11 mouse cellular contexts compared by ENCODE assay signal in the genomic region with DNA sequence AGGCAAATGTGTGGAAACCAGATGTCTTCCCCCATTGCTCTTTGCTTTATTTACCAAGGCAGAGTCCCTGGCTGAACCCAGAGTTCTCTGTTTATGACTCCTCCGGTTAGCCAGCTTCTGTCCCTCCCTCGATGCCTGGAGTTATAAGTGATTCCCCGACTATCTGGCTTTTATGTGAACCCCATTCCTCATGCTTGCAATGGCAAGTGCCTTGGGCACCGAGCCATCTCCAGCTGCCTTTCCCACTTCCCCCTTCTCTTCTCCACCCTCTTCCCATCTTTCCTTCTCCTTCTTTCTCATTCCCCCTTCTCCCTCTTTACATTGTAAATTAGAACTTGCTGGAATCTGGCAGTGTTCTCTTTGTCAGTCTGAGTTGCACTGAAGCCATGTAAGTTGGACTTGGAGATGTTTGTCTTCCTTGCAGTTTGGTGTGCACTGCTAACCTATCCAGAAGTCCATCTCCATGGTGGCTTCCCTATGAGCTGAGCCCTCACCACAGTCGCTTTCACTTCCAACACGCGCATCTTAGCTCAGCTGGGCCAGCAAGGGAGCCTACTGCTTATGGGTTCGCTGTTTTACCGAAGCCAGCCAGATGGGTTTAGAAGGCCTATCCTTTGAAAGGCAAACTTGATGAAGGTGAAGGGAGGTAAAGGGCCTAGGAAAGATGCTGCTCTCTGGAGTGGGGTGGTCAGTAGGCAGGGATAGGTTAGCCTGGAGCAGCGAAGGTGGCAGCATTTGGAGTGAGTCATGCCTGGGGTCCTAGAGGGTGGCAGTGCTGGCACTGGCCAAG. TPM values are rescaled to one million over a fixed set of nuclear protein-coding genes. Genes with fewer than 3 reads are reported as not detected.
DNase-seq lines count a peak whose midpoint lies in the region; ATAC-seq and TF ChIP-seq lines count a peak whose summit lies in the region.
"Had no signal": no experiment of that assay in that cellular context is flagged by ENCODE, and none has a peak within 500 bp of the region (broad histone marks: within the 10 kb centered on the region; RNA-seq: fewer than 3 reads in every experiment).

No protein-coding gene starts in this region.

- H3K36me3 ChIP-seq in embryonic facial prominence, embryonic 14.5 days (ENCODE audit: control insufficient read depth, insufficient read depth, low read length) = peaks cover 26% of the 10 kb centered on the region
- peaks cover 89% of the 10 kb centered on the region for H3K36me3 ChIP-seq in liver, embryonic 13.5 days
- peaks cover 12% of the 10 kb centered on the region for H3K36me3 ChIP-seq in intestine, postnatal 0 days (ENCODE audit: control insufficient read depth, insufficient read depth)
- H3K36me3 ChIP-seq in midbrain, embryonic 13.5 days = peaks cover 58% of the 10 kb centered on the region

- no peak for TF ChIP-seq CTCF in intestine, postnatal 0 days (IDR thresholded peaks at IDR 0.05; ENCODE audit: low read depth)

- H3K27me3 ChIP-seq in embryonic facial prominence, embryonic 14.5 days (replicated peaks; ENCODE audit: control insufficient read depth, insufficient read depth, low read length) = no peaks in the 10 kb centered on the region
- H3K27me3 ChIP-seq in liver, embryonic 13.5 days = no peaks in the 10 kb centered on the region
- no peaks in the 10 kb centered on the region for H3K27me3 ChIP-seq in intestine, postnatal 0 days (replicated peaks; ENCODE audit: control insufficient read depth, insufficient read depth, low read length)
- H3K27me3 ChIP-seq in midbrain, embryonic 13.5 days = no peaks in the 10 kb centered on the region
- H3K27me3 ChIP-seq: heart, embryonic 13.5 days had no signal

- no peaks in the 10 kb centered on the region for H3K9me3 ChIP-seq in embryonic facial prominence, embryonic 14.5 days (ENCODE audit: control insufficient read depth, low read length)
- H3K9me3 ChIP-seq in liver, embryonic 13.5 days (replicated peaks) = no peaks in the 10 kb centered on the region
- H3K9me3 ChIP-seq in intestine, postnatal 0 days (ENCODE audit: control insufficient read depth) = no peaks in the 10 kb centered on the region
- no peaks in the 10 kb centered on the region for H3K9me3 ChIP-seq in midbrain, embryonic 13.5 days
- H3K9me3 ChIP-seq: heart, embryonic 13.5 days had no signal

- H3K4me2 ChIP-seq in embryonic facial prominence, embryonic 14.5 days (ENCODE audit: low read depth, low read length) = no peak overlapping the region; the same call in 1 of the 2 replicates
- H3K4me2 ChIP-seq in liver, embryonic 13.5 days = no peak overlapping the region
- no peak overlapping the region for H3K4me2 ChIP-seq in intestine, postnatal 0 days (replicated peaks; ENCODE audit: low read depth)
- H3K4me2 ChIP-seq in midbrain, embryonic 13.5 days (replicated peaks) = no peak overlapping the region
- H3K4me2 ChIP-seq: heart, embryonic 13.5 days had no signal

- 86% methylated on average over 10 of the region's 10 CpGs for WGBS in embryonic facial prominence, embryonic 14.5 days
- WGBS in liver, embryonic 13.5 days (ENCODE audit: insufficient replicate concordance) = 88% methylated on average over 10 of the region's 10 CpGs
- 74% methylated on average over 10 of the region's 10 CpGs for WGBS in intestine, postnatal 0 days
- WGBS in midbrain, embryonic 13.5 days = 95% methylated on average over 10 of the region's 10 CpGs

- peak overlapping the region; percentile 47 for H3K27ac ChIP-seq in embryonic facial prominence, embryonic 14.5 days (replicated peaks; ENCODE audit: low read depth, low read length)
- peak overlapping the region; percentile 45; the same call in 1 of the 2 replicates for H3K27ac ChIP-seq in liver, embryonic 13.5 days
- no peak overlapping the region for H3K27ac ChIP-seq in intestine, postnatal 0 days (ENCODE audit: low read depth, low read length)
- H3K27ac ChIP-seq in midbrain, embryonic 13.5 days = no peak overlapping the region
- H3K27ac ChIP-seq: heart, embryonic 13.5 days had no signal

- H3K4me1 ChIP-seq in embryonic facial prominence, embryonic 14.5 days (ENCODE audit: control insufficient read depth, insufficient read depth, low read length) = peaks cover 16% of the 10 kb centered on the region
- peaks cover 49% of the 10 kb centered on the region for H3K4me1 ChIP-seq in liver, embryonic 13.5 days (replicated peaks)
- H3K4me1 ChIP-seq in intestine, postnatal 0 days (replicated peaks; ENCODE audit: control insufficient read depth, insufficient read depth, low read length) = no peaks in the 10 kb centered on the region
- H3K4me1 ChIP-seq in midbrain, embryonic 13.5 days (replicated peaks) = no peaks in the 10 kb centered on the region

- ATAC-seq in embryonic facial prominence, embryonic 14.5 days (ENCODE audit: low read depth) = no peak
- no peak for ATAC-seq in liver, embryonic 13.5 days (ENCODE audit: low read depth)
- no peak for ATAC-seq in intestine, postnatal 0 days
- no peak for ATAC-seq in midbrain, embryonic 13.5 days
- ATAC-seq: hindbrain, embryonic 16.5 days had no signal

- no peak overlapping the region for H3K4me3 ChIP-seq in embryonic facial prominence, embryonic 14.5 days (ENCODE audit: low read depth, low read length)
- no peak overlapping the region for H3K4me3 ChIP-seq in liver, embryonic 13.5 days (replicated peaks)
- H3K4me3 ChIP-seq in intestine, postnatal 0 days (ENCODE audit: low read depth, low read length) = no peak overlapping the region
- H3K4me3 ChIP-seq in midbrain, embryonic 13.5 days (replicated peaks) = no peak overlapping the region
- H3K4me3 ChIP-seq: heart, embryonic 13.5 days had no signal

- peak; percentile 93 for DNase-seq in heart, adult 11 months
- no peak for DNase-seq in heart, postnatal 36 days
- peak; percentile 40 for DNase-seq in A20 (ENCODE audit: low read depth, low spot score)
- no peak for DNase-seq in embryonic facial prominence, embryonic 14.5 days (ENCODE audit: low spot score)
- no peak for DNase-seq in liver, embryonic 13.5 days
- no peak for DNase-seq in adrenal gland, postnatal 25 days
- DNase-seq: cerebellum, postnatal 25 days had no signal

- intact Hi-C loops in heart, postnatal 36 days (cut with DNase I) = no loop called here

- no peak overlapping the region for H3K9ac ChIP-seq in embryonic facial prominence, embryonic 14.5 days (ENCODE audit: low read depth, low read length)
- H3K9ac ChIP-seq in liver, embryonic 13.5 days = peak overlapping the region; percentile 37; the same call in 1 of the 2 replicates
- no peak overlapping the region for H3K9ac ChIP-seq in intestine, postnatal 0 days (ENCODE audit: low read depth, low read length)
- H3K9ac ChIP-seq in midbrain, embryonic 13.5 days (replicated peaks) = no peak overlapping the region
- H3K9ac ChIP-seq: heart, embryonic 13.5 days had no signal

RNA-seq across cellular contexts. Expression of a gene that starts 19.9 kb away (rescaled TPM):
- 10 to 100 TPM; 16.5 to 18.5 TPM for total RNA-seq in heart, postnatal 36 days (2021)
- polyA plus RNA-seq in embryonic facial prominence, embryonic 14.5 days (2014; fragmentation: Nextera tagmentation; extraction: Ambion mirVana) = 82.8 and 85.4 TPM in 2 replicates
- polyA plus RNA-seq in liver, embryonic 13.5 days (2015; fragmentation: Nextera tagmentation; extraction: Ambion mirVana) = 45.9 and 47.8 TPM in 2 replicates
- total RNA-seq in adrenal gland, postnatal 25 days (2021) = 61.7 and 111 TPM in 2 replicates
- 22.8 and 28.2 TPM in 2 replicates for polyA plus RNA-seq in intestine, postnatal 0 days (2015; fragmentation: Nextera tagmentation; extraction: Ambion mirVana)
- 114 and 127 TPM in 2 replicates for polyA plus RNA-seq in midbrain, embryonic 13.5 days (2015; fragmentation: Nextera tagmentation; extraction: Ambion mirVana)

Comparison
In these comparisons a context has a peak if more than half of its experiments do, and no peak if none do; other contexts are left out.
1. DNase-seq: peak in heart, adult 11 months (single experiment) and A20 (single experiment); none in heart, postnatal 36 days (0 of 2), embryonic facial prominence, embryonic 14.5 days (single experiment), liver, embryonic 13.5 days (single experiment) and adrenal gland, postnatal 25 days (single experiment).
2. H3K27ac ChIP-seq: peak in embryonic facial prominence, embryonic 14.5 days (single experiment) and liver, embryonic 13.5 days (single experiment); none in intestine, postnatal 0 days (single experiment) and midbrain, embryonic 13.5 days (single experiment).